Mouse (Mus musculus) limb, embryonic 12.5 days (tissue): Measurements from ENCODE around the gene Gsdma. TPM values are rescaled to one million over a fixed set of nuclear protein-coding genes. Genes with fewer than 3 reads are reported as not detected.

Source experiments
- ATAC-seq: fragments of 200-750 bp; cut with Nextera tagmentation; 2 replicates; pipeline ENCODE4 v1.8.0; 2017; ENCODE audit warnings: low read depth, moderate TSS enrichment; ENCODE audit not compliant: insufficient number of reproducible peaks, insufficient read depth, low FRiP score, low TSS enrichment
- H3K27ac ChIP-seq: fragments of 300-500 bp; sonication (generic); 2 replicates; pipeline ENCODE4 v1.5.1; 2016; ENCODE audit warnings: mild to moderate bottlenecking, moderate library complexity
- H3K27me3 ChIP-seq: fragments of 300-500 bp; sonication (generic); 2 replicates; pipeline ENCODE4 v1.6.1; 2016; ENCODE audit warnings: mild to moderate bottlenecking, moderate library complexity
- H3K36me3 ChIP-seq: fragments of 300-500 bp; sonication (generic); 2 replicates; pipeline ENCODE4 v1.6.1; 2016; ENCODE audit warnings: mild to moderate bottlenecking, moderate library complexity
- H3K4me1 ChIP-seq: fragments of 300-500 bp; sonication (generic); replicated peaks from 2 replicates; pipeline ENCODE4 v1.6.1; 2016
- H3K4me2 ChIP-seq: fragments of 300-500 bp; sonication (generic); 2 replicates; pipeline ENCODE4 v1.6.1; 2016; ENCODE audit warnings: mild to moderate bottlenecking, moderate library complexity
- H3K4me3 ChIP-seq: fragments of 300-500 bp; sonication (generic); replicated peaks from 2 replicates; pipeline ENCODE4 v1.5.1; 2016; ENCODE audit warnings: mild to moderate bottlenecking
- H3K9ac ChIP-seq: fragments of 300-500 bp; sonication (generic); replicated peaks from 2 replicates; pipeline ENCODE4 v1.6.1; 2016; ENCODE audit warnings: mild to moderate bottlenecking, moderate library complexity
- H3K9me3 ChIP-seq: fragments of 300-500 bp; sonication (generic); 2 replicates; pipeline ENCODE4 v1.6.1; 2016; ENCODE audit warnings: mild to moderate bottlenecking, moderate library complexity
- WGBS: fragments of 180-500 bp; shearing (Covaris S2); methylation state at CpG from one replicate; pipeline ENCODE4 v1.1.7; 2016; 5-methylcytosine and 5-hydroxymethylcytosine counted together
- polyA plus RNA-seq: library from polyadenylated mRNA; unstranded; fragments of >200 nt; fragmentation: Nextera tagmentation; extraction: Ambion mirVana; gene quantifications from 2 replicates; pipeline ENCODE4 v1.2.1, GENCODE M21; 2016

Gene Gsdma
- polyA plus RNA-seq, 1 experiment from 2014 or later = not detected

DNA sequence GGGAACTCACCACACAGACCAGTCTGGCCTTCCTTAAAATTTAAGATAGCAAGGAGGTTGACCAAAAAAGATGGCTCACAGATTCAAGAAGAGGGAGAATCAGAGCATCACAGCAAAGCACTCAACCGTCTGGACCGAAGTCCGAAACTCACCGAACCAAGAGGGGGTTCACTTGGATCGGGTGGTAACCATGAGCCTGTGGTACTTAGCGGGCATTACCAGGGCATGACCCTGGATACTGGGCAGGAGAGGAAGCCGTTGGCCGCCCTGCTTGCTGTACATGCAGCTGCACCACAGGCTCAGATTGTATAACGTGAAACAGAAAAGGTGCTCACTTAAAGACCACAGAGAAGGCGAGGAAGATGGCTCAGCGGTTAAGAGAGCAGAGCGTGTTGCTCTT, 33.1 kb downstream of the Gsdma start:
- ATAC-seq = no peak
- Histone ChIP-seq H3K27ac (no peak overlapping the region), H3K27me3 (peaks cover 8% of the 10 kb centered on the region), H3K36me3 (peaks cover 47% of the 10 kb centered on the region), H3K9ac (no peak overlapping the region), H3K9me3 (no peaks in the 10 kb centered on the region), H3K4me2 (no peak overlapping the region), H3K4me1 (peaks cover 11% of the 10 kb centered on the region; the same call in 1 of the 2 replicates), H3K4me3 (no peak overlapping the region)
- WGBS = 88% methylated on average over 12 of the region's 12 CpGs

DNA sequence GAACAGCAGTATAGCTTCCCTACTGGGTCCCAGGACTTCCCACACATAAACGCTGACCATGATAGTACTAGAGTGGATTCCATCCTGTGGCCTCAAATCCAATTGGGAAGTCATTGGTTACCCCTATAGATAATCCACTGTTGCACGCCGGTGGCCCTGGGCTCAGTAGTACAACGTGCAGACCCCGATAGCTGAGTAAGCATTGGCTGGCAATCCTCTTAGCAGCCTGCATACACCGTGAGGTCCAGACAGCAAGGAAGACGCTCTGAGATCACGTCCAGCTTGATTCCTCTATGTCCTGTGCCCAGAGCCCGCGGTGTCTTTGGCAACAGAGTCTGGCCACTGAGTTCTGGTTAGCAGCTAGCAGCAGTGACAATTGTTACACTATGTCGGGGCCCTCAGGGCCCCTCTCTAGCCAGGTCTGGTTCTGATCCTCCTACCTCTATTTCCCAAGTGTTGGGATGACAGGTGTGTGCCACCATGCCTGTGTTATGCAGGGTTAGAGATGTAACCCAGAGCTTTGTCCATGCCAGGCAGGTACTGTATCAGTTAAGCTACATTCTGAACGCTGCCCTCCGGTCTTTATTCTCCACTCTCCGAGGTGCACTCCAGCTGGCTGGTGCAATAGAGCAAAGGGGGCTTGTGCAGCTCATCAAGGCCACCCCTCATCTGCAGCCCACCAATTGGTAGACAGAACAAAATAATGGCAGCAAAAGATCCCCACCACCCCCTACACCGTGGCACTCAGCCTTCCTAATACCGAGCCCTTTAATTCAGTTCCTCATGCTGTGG, 34.9 kb downstream of the Gsdma start:
- Histone ChIP-seq H3K4me3 (no peak overlapping the region), H3K9ac (no peak overlapping the region), H3K9me3 (no peaks in the 10 kb centered on the region), H3K27me3 (peaks cover 8% of the 10 kb centered on the region), H3K36me3 (peaks cover 30% of the 10 kb centered on the region), H3K4me1 (peaks cover 17% of the 10 kb centered on the region), H3K4me2 (no peak overlapping the region), H3K27ac (no peak overlapping the region)
- ATAC-seq = no peak
- 89% methylated on average over 16 of the region's 16 CpGs for WGBS

DNA sequence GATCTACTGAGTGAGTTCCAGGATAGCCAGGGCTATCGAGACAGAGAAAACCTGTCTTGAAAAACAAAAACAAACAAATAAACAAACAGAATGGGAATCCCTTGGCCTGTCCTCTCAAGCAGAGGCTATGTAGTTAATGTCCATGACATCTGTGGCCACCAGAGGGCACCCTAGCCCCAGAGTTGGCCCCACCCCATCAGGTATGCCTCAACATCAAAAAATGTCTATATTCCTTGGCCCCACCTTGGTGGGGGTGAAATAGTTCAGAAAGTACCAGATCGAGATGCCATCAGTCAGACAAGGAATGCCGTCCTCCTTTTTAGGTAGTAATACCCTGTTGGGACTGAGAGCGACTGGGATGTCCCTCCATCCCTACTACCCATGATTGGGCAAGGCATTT, 35.8 kb downstream of the Gsdma start:
- H3K9me3 ChIP-seq = no peaks in the 10 kb centered on the region
- 35% methylated on average over 4 of the region's 4 CpGs for WGBS
- H3K4me3 ChIP-seq = no peak overlapping the region
- peaks cover 8% of the 10 kb centered on the region for H3K27me3 ChIP-seq
- no peak for ATAC-seq
- no peak overlapping the region for H3K27ac ChIP-seq
- H3K4me1 ChIP-seq = peaks cover 17% of the 10 kb centered on the region
- no peak overlapping the region for H3K4me2 ChIP-seq
- H3K9ac ChIP-seq = no peak overlapping the region
- peaks cover 30% of the 10 kb centered on the region for H3K36me3 ChIP-seq

DNA sequence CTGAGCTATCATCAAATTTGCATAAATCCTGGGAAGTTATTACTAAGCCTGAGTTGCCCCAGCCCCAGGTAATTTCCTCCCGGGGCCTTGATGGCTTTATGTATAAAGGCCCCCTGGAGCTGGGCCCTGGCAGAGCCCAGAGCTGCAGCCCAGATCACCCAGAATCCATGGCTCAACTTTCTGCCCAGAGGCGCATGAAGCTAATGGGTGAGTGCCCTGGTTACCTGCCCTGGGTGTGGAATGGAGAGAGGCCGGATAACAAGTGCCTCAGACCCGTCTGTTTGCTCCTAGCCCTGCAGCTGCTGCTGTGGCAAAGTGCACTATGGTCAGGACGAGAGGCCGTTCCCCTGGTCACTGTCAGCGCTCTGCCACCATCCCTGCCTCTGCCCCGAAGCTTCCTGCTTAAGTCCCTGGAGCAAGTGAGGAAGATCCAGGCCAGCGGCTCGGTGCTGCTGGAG, 37.1 kb downstream of the Gsdma start, which contains the start of gene Csf3:
Gene Csf3, plus strand, starts transcription at position 51 of the 458 bp plus-strand sequence.
- Histone ChIP-seq H3K27ac (no peak within 1 kb of the TSS), H3K9me3 (no peaks in the 10 kb centered on the region), H3K9ac (no peak within 1 kb of the TSS), H3K27me3 (peaks cover 8% of the 10 kb centered on the region), H3K4me1 (peaks cover 17% of the 10 kb centered on the region), H3K36me3 (peaks cover 30% of the 10 kb centered on the region), H3K4me2 (no peak within 1 kb of the TSS), H3K4me3 (no peak within 1 kb of the TSS)
- no peak for ATAC-seq
- 40% methylated on average over 10 of the region's 10 CpGs for WGBS

DNA sequence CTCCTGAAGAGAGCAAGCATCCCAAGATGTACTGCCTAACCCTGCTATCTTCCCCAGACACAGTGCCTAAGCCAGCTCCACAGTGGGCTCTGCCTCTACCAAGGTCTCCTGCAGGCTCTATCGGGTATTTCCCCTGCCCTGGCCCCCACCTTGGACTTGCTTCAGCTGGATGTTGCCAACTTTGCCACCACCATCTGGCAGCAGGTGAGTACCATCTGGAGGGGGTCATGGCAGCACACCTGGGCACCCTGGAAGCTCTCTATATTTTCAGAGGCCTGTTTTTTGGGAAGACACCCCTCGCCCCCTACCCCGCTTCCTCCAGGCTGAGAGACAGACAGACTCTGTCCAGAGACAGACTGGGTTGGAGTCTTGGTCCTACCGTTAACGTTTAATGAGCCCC, 38.2 kb downstream of the Gsdma start:
- Histone ChIP-seq H3K36me3 (peaks cover 33% of the 10 kb centered on the region), H3K4me3 (no peak overlapping the region), H3K9ac (no peak overlapping the region), H3K9me3 (no peaks in the 10 kb centered on the region), H3K27ac (no peak overlapping the region), H3K4me1 (peaks cover 17% of the 10 kb centered on the region), H3K4me2 (no peak overlapping the region), H3K27me3 (peaks cover 8% of the 10 kb centered on the region)
- 61% methylated on average over 5 of the region's 5 CpGs for WGBS
- ATAC-seq = no peak

DNA sequence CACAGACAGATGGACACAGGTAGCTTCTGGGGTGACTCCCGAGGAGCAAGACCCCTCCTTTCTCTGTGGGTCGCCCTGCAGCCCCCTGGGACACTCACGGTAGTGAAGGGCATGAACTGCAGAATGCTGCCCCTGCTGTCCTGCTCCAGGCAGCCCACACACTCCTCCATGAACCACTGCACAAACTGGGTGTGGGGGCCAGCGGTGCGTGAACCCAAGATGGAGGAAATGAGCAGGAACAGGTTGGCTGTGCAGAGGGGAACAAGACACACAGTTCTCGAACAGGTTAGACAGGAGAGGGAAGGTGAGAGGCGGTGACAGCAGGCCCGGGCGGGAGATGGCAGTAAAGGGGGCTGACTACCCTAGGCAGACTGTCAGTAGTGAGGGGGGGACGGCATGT, 40.9 kb downstream of the Gsdma start:
- H3K36me3 ChIP-seq = peaks cover 60% of the 10 kb centered on the region

DNA sequence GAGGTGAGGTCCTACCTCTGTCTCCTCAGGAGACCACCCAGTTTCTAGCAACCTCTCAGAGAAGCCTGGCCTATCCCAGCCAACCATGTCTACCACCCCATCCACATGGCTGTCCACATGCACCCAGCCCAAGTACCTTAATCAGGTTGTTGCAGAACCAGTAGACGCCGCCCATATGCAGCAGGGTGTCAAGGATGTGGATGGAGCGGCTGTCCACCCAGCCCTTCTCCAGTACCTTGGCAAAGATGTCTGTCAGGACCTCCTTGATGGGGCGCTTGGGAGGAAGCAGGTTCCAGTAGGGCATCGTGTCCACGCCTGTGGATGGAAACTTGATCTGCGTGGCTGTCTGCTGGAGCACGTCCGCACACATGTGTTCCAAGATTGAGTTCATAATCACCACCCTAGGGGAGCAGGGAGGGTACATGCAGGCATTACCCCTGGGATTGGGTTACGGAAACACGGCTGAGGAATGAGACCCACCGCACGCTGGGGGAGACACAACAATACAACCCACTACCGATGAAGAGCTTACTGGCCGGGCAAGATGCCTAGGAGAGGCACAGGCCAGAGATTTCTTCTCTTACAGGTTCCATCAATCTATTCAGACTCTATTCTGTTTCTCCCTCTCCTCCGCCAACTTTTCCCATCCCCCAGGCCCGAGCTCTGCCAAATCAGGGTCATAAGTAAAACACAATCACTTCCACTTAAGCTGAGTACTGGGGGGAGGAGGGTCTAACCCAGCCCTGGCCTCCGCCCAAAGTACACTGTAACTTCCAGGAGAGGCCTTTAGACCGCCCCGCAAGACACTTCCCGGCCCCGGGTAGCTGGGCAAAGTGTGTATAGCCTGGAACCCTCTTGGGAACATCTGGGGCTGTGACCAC, 43.5 kb downstream of the Gsdma start:
- H3K4me1 ChIP-seq = peaks cover 2% of the 10 kb centered on the region; the same call in 1 of the 2 replicates
- no peaks in the 10 kb centered on the region for H3K9me3 ChIP-seq
- ATAC-seq = no peak
- no peaks in the 10 kb centered on the region for H3K27me3 ChIP-seq
- 89% methylated on average over 22 of the region's 22 CpGs for WGBS
- H3K9ac ChIP-seq = no peak overlapping the region
- H3K4me2 ChIP-seq = no peak overlapping the region
- H3K4me3 ChIP-seq = no peak overlapping the region
- H3K36me3 ChIP-seq = peaks cover 83% of the 10 kb centered on the region
- no peak overlapping the region for H3K27ac ChIP-seq

More for the DNA sequence above, 40.9 kb downstream of the Gsdma start:
- Histone ChIP-seq H3K9me3 (no peaks in the 10 kb centered on the region), H3K9ac (no peak overlapping the region), H3K4me2 (no peak overlapping the region), H3K4me1 (peaks cover 17% of the 10 kb centered on the region), H3K4me3 (no peak overlapping the region), H3K27ac (no peak overlapping the region), H3K27me3 (peaks cover 8% of the 10 kb centered on the region)
- no peak for ATAC-seq
- 89% methylated on average over 10 of the region's 10 CpGs for WGBS

DNA sequence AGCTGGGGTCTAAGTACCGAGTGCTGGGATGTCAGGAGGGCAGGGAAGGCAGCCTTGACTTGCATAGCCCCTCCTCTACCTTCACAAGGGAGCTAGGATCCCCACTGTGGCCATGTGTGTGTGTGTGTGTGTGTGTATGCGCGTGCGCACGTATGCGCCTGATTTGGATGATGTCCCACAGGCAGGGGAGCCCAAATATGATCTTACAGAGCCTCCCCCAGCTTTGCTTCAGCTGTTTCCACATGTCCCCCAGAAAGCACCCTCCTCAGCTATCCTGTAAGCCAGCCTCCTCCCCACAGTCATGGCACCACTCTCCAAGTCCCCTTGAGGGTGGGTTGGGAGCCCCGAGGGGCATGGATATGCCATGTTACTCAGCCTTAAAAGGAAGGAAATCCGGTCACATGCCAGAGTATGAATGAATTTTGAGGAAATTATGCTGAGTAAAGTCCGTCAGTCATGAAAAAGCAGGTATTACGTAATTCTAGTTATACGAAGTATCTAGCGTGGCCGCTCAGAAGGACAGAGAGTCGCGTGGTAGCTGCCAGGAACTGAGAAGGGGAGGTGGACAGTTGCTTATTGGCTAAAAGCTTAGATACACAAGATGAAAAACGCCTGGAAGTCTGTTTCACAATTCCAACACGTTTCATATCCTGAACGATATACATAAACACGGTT, 44.3 kb downstream of the Gsdma start:
- ATAC-seq = no peak
- Histone ChIP-seq H3K4me1 (no peaks in the 10 kb centered on the region), H3K27ac (no peak overlapping the region), H3K9ac (no peak overlapping the region), H3K27me3 (no peaks in the 10 kb centered on the region), H3K4me2 (no peak overlapping the region), H3K9me3 (no peaks in the 10 kb centered on the region), H3K4me3 (no peak overlapping the region), H3K36me3 (peaks cover 91% of the 10 kb centered on the region)
- 90% methylated on average over 19 of the region's 19 CpGs for WGBS

DNA sequence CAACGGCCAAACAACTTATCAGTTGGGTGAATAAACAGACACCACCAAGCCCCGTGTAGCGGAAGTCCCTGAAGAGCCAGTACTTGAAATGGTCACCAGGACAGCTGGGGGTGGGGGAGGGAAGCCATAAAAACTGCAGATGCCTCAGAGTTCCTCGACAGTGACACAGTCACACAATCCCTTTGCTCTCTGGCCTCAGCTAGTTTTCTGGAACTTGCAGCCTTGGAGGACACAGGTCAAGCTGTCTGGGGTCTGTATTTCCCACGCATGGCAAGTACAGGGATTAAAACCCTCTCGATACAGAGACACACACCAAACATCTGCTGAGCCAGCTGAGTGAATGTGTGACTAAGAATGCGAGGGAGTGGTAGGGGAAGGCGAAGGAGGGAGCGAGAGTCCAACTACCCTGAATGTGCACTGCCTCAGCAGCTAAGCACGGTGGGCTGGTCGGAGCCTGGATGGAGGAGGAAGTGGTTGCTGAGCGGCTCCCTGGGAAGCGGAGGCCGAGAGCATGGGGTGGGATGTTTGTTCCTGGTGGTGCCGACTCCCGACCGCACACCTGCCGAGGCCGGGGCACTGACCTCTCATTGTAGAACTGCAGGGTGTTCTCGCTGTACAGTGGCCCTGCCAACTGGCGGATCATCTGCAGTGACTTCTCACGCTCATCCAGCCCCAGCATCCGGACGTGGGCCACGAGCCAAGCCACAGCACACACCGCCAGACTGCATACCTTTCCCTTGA, 45.0 kb downstream of the Gsdma start:
- H3K27ac ChIP-seq = no peak overlapping the region
- H3K9ac ChIP-seq = no peak overlapping the region
- H3K4me3 ChIP-seq = no peak overlapping the region
- no peaks in the 10 kb centered on the region for H3K9me3 ChIP-seq
- WGBS = 84% methylated on average over 26 of the region's 26 CpGs
- ATAC-seq = no peak
- H3K36me3 ChIP-seq = peaks cover 96% of the 10 kb centered on the region
- no peaks in the 10 kb centered on the region for H3K4me1 ChIP-seq
- H3K27me3 ChIP-seq = no peaks in the 10 kb centered on the region
- H3K4me2 ChIP-seq = no peak overlapping the region

DNA sequence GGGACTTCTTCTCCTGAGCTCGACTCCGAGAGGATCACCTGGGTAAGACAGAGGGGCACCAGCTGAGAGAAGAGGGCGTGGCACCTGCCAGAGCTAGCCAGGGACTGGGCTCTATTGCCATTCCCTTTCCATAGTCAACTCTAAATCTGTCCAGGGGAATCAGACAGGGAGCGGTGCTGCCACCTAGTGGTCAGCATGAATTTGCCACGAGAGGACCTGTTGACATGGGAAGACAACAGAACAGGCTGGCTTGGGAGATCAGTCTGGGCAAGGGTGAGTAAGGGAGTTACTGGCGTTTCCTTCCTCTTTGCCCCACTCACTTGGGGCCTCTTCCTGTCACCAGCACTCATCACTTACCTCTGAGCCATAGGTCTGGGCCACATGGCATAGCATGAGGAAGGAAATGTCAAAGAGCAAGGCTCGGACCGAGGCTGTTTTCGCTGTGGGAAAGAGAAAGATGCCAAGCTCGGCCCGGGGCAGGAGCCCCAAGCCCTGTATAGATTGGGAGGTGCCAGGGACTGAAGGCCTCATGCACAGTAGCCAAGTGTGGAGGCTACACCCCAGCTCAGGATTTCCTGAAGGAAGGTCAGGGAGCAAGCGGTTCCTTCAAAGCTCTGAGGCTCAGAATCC, 46.4 kb downstream of the Gsdma start:
- Histone ChIP-seq H3K27ac (peak overlapping the region; percentile 45; the same call in 1 of the 2 replicates), H3K36me3 (peaks cover 96% of the 10 kb centered on the region), H3K4me3 (no peak overlapping the region), H3K9ac (no peak overlapping the region), H3K4me2 (no peak overlapping the region), H3K4me1 (no peaks in the 10 kb centered on the region), H3K9me3 (no peaks in the 10 kb centered on the region), H3K27me3 (no peaks in the 10 kb centered on the region)
- WGBS = 59% methylated on average over 12 of the region's 12 CpGs
- ATAC-seq = peak; percentile 49; the same call in 1 of the 2 replicates
